Mouse (Mus musculus): ENCODE data around the gene Ppm1h. TPM values are rescaled to one million over a fixed set of nuclear protein-coding genes. Genes with fewer than 3 reads are reported as not detected.

The Ppm1h gene
- polyA plus RNA-seq, 1 experiment from 2014 or later, result 8.1 TPM

DNA sequence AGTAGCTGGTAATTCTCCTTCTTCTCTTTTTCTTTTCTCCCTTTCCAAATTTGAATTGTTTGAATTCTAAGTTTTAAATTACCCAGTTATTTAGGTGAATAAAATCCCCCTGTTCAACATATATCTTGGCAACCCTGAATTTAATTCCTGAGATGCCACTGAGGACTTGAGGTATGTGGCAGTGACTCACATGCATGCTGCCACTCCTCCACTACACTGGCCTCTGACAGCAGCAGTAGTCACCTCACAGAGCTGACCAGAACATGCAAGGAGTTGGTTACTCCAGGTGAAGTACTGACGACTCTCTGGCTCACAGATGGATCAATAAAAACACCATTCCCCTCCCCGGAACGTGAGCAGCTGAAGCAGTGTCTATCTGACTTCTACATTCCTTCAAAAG is 98.9 kb downstream of the Ppm1h start:
- H3K36me3 ChIP-seq, result no peaks in the 10 kb centered on the region
- ATAC-seq (ENCODE audit: low FRiP score, low read depth), result no peak
- H3K4me1 ChIP-seq, result peaks cover 7% of the 10 kb centered on the region
- H3K27ac ChIP-seq (replicated peaks), result no peak overlapping the region
- H3K9ac ChIP-seq (replicated peaks), result no peak overlapping the region
- no peak overlapping the region for H3K4me3 ChIP-seq
- 80% methylated on average over 3 of the region's 3 CpGs for WGBS
- H3K27me3 ChIP-seq, result peaks cover 18% of the 10 kb centered on the region; the same call in 1 of the 2 replicates
- no peaks in the 10 kb centered on the region for H3K9me3 ChIP-seq
- H3K4me2 ChIP-seq (replicated peaks), result no peak overlapping the region

DNA sequence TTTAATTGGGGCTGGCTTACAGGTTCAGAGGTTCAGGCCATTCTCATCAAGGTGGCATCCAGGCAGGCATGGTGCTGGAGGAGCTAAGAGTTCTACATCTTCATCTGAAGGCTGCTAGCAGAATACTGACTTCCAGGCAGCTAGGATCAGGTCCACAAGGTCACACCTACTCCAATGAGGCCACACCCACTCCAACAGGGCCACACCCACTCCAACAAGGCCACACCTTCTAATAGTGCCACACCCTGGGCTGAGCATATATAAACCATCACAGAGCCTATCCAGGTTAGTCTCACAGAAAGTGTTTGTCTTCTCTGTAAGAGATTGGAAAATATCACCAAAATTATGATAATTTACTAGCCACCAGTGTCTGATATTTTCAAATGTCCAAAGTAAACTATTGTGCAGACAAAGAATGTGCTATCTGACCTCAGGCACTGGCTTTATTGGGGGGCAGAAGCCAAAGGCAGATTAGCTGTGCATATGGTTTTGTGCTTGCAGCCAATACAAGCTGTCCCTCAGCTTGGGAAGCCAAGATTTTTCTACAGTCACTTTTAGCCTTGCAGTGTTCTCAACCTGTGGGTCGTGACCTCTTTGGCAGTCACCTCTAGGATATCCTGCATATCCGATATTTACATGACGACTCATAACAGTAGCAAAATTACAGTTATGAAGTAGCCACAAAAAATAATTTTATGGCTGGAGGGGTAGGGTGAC is 99.5 kb downstream of the Ppm1h start:
- no peak overlapping the region for H3K9ac ChIP-seq (replicated peaks)
- no peak overlapping the region for H3K27ac ChIP-seq (replicated peaks)
- WGBS, result 88% methylated on average over 3 of the region's 3 CpGs
- H3K4me2 ChIP-seq (replicated peaks), result no peak overlapping the region
- ATAC-seq (ENCODE audit: low FRiP score, low read depth), result no peak
- no peaks in the 10 kb centered on the region for H3K36me3 ChIP-seq
- H3K9me3 ChIP-seq, result no peaks in the 10 kb centered on the region
- peaks cover 10% of the 10 kb centered on the region for H3K4me1 ChIP-seq
- H3K27me3 ChIP-seq, result peaks cover 18% of the 10 kb centered on the region; the same call in 1 of the 2 replicates
- H3K4me3 ChIP-seq, result no peak overlapping the region

DNA sequence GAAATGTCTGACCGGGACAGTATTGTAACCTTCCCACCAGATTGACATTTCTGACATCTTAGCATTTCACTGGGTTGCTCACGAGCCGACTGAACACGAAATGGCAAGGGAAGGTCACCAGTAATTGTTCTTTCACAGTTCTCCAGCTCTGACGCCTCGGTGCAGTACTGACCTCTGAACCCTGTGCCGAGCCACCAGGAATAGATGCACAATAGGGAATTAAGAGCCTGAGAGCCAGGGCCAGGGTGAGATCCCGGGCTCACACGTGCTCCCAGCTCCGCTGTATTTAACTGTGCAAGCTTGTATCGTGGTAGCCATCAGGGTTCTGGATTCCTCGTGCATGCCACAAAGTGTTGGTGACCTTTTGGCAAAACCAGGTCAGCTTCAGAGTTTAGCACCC is 100.8 kb downstream of the Ppm1h start:
- H3K4me2 ChIP-seq (replicated peaks), result no peak overlapping the region
- no peaks in the 10 kb centered on the region for H3K9me3 ChIP-seq
- no peak for ATAC-seq (ENCODE audit: low FRiP score, low read depth)
- H3K4me3 ChIP-seq, result no peak overlapping the region
- H3K4me1 ChIP-seq, result peaks cover 10% of the 10 kb centered on the region
- no peaks in the 10 kb centered on the region for H3K36me3 ChIP-seq
- H3K27ac ChIP-seq (replicated peaks), result no peak overlapping the region
- peaks cover 18% of the 10 kb centered on the region; the same call in 1 of the 2 replicates for H3K27me3 ChIP-seq
- 7% methylated on average over 12 of the region's 12 CpGs for WGBS
- no peak overlapping the region for H3K9ac ChIP-seq (replicated peaks)

DNA sequence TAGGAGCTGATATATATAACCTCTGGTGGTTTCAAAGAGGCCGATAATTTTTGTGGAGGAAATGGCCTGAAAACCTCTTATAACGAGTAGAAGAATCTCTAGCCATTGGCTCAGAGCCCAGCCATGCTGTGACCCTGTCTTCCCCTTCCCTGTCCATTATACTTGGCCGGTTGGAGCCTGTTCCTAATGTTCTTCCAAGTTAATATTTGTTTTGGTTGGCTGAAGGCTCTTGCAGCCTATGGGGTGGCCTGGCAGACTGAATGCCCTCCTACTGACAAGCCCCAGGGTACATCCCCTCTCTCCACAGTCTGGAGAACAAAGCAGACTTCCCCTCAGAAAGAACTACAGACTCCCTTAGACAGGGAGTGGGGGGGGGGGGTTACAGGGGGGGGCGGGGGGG is 104.2 kb downstream of the Ppm1h start:
- ATAC-seq (ENCODE audit: low FRiP score, low read depth), result no peak

DNA sequence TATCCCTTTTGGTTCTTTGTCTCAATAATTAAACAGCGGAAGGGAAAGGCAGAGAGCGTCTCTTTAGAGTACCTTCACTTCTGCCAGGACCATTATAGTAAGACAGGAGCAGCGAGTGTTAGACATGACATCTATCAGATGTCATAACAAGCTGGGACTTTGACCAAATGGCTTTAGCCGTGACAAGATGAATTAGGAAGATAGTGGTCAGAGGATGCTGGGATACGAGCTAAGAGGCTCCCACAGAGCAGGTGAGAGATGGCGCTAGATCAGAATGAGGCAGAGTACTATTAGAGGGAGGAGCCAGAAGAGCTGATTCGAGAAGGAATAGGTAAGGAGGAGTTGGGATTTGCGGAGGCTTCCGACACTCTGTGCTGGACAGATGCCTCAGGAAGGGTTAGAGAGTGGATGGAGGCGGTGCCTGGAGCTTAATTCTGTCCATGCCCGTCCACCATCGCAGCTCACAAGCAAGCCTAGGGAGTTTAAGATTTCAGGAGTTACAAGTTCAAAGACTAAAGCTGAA is 111.1 kb downstream of the Ppm1h start:
- ATAC-seq (ENCODE audit: low FRiP score, low read depth), result no peak
- no peaks in the 10 kb centered on the region for H3K9me3 ChIP-seq
- 34% methylated on average over 12 of the region's 12 CpGs for WGBS
- no peak overlapping the region for H3K4me2 ChIP-seq (replicated peaks)
- no peak overlapping the region for H3K9ac ChIP-seq (replicated peaks)
- H3K4me3 ChIP-seq, result no peak overlapping the region
- H3K27ac ChIP-seq (replicated peaks), result no peak overlapping the region
- H3K27me3 ChIP-seq, result peaks cover 43% of the 10 kb centered on the region
- no peaks in the 10 kb centered on the region for H3K36me3 ChIP-seq
- peaks cover 19% of the 10 kb centered on the region for H3K4me1 ChIP-seq

More for the DNA sequence above, 104.2 kb downstream of the Ppm1h start:
- Histone ChIP-seq H3K9ac (replicated peaks) (no peak overlapping the region), H3K27me3 (peaks cover 22% of the 10 kb centered on the region; the same call in 1 of the 2 replicates), H3K4me1 (peaks cover 10% of the 10 kb centered on the region), H3K27ac (replicated peaks) (no peak overlapping the region), H3K4me3 (no peak overlapping the region), H3K4me2 (replicated peaks) (no peak overlapping the region), H3K9me3 (no peaks in the 10 kb centered on the region), H3K36me3 (no peaks in the 10 kb centered on the region)
- WGBS, result 36% methylated on average over 4 of the region's 4 CpGs

DNA sequence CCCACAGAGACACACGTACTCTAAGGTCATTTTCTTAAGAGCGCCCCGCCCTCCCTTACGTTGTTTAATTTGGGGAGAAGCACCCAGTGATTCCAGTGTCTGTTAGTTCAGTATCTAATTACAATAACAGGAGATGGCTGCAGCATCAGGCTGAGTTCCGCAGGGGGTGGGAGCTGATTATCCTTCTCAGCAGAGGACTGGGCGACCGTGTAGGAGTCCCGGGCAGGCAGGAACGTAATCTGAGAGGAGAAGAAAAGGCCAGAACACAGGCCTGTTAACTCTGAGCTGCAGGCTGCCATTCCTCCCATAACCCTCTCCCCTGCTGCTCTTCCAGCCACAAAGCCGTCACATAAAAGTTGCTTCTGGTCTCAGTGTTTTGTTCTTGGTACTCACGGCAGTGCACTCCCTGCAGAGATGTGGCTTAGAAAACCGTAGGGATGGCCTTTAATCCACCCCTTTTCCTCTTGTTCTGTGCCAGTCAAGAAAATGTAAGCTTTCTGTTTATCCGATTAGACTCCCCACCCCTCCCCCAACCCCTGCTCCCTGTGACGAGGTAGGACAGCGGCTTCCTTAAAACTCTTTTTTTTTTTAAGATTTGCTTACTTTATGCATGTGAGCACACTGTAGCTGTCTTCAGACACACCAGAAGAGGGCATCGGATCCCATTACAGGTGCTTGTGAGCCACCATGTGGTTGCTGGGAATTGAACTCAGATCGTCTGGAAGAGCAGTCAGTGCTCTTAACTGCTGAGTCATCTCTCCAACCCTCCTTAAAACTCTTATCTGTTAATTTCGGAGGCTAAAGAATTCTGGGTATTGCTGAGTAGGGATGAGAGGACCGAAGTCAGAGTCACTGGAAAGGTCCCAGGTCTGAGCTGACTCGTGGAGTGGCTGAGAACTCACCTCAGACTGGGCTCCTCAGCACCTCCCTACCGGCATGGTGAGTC is 113.7 kb downstream of the Ppm1h start:
- H3K27me3 ChIP-seq, result peaks cover 49% of the 10 kb centered on the region
- WGBS, result 2% methylated on average over 21 of the region's 21 CpGs
- H3K4me1 ChIP-seq, result peaks cover 19% of the 10 kb centered on the region
- peak overlapping the region; percentile 50 for H3K4me2 ChIP-seq (replicated peaks)
- no peaks in the 10 kb centered on the region for H3K9me3 ChIP-seq
- H3K36me3 ChIP-seq, result no peaks in the 10 kb centered on the region
- H3K9ac ChIP-seq (replicated peaks), result no peak overlapping the region; the same call in 1 of the 2 replicates
- H3K27ac ChIP-seq (replicated peaks), result peak overlapping the region; percentile 67
- peak overlapping the region; percentile 17; the same call in 1 of the 2 replicates for H3K4me3 ChIP-seq
- ATAC-seq (ENCODE audit: low FRiP score, low read depth), result peak; percentile 82

DNA sequence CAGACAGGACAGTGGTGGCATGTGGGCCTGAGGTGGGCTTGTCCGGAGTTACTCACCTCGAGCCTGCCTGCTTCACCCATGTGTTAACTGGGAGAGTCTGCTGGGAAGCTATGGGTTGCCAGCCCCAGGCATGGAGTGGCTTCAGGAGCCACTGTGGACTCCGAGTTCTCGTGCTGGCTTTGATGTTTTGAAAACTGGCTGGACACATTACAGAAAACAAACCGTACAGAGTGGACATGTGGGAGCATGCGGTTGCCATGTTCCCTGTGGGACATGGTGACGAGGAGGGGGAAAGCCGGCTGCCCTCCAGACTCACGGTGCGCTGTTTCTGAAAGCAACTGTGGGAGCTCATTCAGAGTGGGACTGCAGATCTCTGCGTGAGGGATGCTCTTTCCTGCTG is 114.6 kb downstream of the Ppm1h start:
- Histone ChIP-seq H3K9ac (replicated peaks) (no peak overlapping the region), H3K4me2 (replicated peaks) (0 out of 2 replicates have a peak overlapping the region, but pooled peaks have one; percentile 13), H3K4me3 (no peak overlapping the region), H3K27me3 (peaks cover 46% of the 10 kb centered on the region), H3K9me3 (no peaks in the 10 kb centered on the region), H3K4me1 (peaks cover 19% of the 10 kb centered on the region), H3K27ac (replicated peaks) (no peak overlapping the region), H3K36me3 (no peaks in the 10 kb centered on the region)
- 25% methylated on average over 11 of the region's 11 CpGs for WGBS
- ATAC-seq (ENCODE audit: low FRiP score, low read depth), result no peak

DNA sequence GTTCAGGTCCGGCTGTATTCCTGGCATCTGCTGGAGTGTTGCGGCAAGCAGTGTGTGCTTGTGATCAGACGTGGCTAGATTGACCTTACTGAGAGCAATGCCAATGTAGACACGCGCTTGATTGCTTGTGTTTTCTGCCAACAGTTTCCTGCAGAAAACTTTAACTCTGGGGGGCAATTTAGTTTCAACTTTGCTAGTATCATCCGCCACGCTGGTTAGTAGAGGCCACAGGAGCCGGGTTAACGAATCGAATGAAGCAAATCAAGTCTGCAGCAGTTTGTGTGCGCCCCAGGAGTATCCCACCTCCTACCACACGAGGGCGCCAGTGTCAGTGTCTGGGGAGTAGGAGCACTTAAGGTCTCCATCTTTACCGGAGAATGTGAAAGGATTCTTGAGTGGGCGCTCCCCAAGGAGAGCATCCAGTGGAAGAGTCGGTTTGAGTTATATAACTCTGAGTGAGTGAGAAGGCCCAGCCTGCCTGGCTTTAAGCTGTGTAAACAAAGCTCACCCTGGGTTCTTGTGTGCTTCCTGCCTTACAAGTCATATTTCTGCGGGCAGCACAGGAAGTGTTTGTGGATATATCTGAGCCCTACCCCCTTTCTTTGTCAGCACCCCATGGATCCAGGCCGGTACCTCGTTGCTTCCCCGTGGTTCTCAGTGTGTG is 115.8 kb downstream of the Ppm1h start:
- Histone ChIP-seq H3K36me3 (no peaks in the 10 kb centered on the region), H3K9ac (replicated peaks) (no peak overlapping the region), H3K4me2 (replicated peaks) (no peak overlapping the region), H3K27me3 (peaks cover 40% of the 10 kb centered on the region), H3K4me1 (peaks cover 18% of the 10 kb centered on the region), H3K9me3 (no peaks in the 10 kb centered on the region), H3K4me3 (no peak overlapping the region), H3K27ac (replicated peaks) (no peak overlapping the region)
- peak; percentile 20; the same call in 1 of the 2 replicates for ATAC-seq (ENCODE audit: low FRiP score, low read depth)
- 30% methylated on average over 20 of the region's 20 CpGs for WGBS

DNA sequence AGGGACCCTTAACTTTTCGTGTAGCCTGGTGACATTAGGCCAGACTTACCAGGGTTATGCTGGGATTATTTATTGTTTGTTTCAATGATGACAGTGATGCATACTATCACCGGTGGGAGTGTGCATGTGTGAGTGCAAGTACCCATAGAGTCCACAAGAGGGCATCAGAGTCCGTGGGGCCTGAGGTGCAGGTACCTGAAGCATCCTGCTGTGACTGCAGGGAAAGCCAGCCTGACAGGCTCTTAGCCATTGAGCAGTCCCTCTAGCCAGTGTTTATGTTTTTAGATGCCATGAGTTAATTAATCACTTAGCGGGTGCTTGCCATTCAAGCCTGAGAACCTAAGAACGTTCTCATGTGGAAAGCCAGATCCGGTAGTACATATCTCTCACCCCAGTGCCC is 119.4 kb downstream of the Ppm1h start:
- H3K9me3 ChIP-seq, result no peaks in the 10 kb centered on the region
- H3K4me1 ChIP-seq, result peaks cover 11% of the 10 kb centered on the region
- no peak overlapping the region for H3K4me3 ChIP-seq
- ATAC-seq (ENCODE audit: low FRiP score, low read depth), result no peak
- H3K9ac ChIP-seq (replicated peaks), result no peak overlapping the region
- no peak overlapping the region for H3K4me2 ChIP-seq (replicated peaks)
- WGBS, result 87% methylated on average over 6 of the region's 6 CpGs
- no peak overlapping the region for H3K27ac ChIP-seq (replicated peaks)
- peaks cover 34% of the 10 kb centered on the region for H3K27me3 ChIP-seq
- no peaks in the 10 kb centered on the region for H3K36me3 ChIP-seq

DNA sequence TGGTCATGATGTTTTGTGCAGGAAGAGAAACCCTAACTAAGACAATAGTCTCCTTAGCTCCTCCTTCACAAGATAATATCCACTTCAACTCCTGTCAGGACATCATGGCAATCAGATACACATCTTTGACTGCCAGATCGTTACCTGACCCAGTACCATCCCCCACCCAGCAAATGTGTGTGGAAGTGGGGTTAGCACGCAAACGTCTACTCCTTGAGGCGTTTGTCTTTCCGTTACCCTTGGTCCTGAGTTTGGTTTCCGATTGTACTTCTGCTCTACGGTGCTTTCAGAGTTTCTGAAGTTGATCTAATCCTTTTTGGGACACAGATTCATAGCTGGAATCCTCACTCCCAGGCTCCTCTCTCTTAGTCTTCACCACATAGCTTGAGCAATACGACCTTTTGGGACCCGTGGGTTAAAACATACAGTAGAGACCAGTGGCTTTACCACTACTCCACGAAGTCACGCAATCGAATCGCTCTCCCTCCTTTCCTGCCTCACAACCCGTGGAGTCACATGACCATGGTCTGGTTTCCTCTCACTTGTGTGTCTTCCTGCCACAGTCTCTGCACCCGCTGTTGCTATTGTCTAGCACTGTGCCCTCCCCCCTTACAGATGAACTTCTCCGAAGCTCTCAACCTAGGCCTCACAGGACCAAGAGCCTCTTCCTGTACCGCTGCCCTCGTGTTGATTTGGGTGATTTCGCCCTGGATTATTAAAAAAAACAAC is 121.6 kb downstream of the Ppm1h start:
- Histone ChIP-seq H3K4me2 (replicated peaks) (no peak overlapping the region), H3K4me1 (peaks cover 7% of the 10 kb centered on the region), H3K9me3 (peaks cover 6% of the 10 kb centered on the region; the same call in 1 of the 2 replicates), H3K27ac (replicated peaks) (no peak overlapping the region), H3K27me3 (peaks cover 22% of the 10 kb centered on the region), H3K9ac (replicated peaks) (no peak overlapping the region), H3K4me3 (no peak overlapping the region), H3K36me3 (no peaks in the 10 kb centered on the region)
- ATAC-seq (ENCODE audit: low FRiP score, low read depth), result no peak
- whole genome bisulfite sequencing, result 87% methylated on average over 19 of the region's 19 CpGs

DNA sequence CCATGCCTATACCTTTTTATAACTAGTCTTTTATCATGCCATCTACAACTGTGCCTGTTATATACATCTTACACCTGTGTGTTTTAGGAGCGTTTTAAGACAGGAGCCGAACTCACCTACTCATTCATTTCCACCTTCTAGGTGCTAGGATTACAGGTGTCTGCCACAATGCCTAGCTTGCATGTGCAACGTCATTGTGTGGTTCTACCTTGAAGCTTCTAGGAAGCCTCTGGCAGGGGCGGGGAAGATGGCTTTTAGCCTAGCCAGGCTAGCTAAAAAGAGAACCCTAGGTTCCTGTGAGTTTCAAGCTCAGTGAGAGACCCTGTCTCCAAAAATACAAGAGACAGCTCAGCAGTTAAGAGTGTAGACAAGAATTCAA is 122.2 kb downstream of the Ppm1h start:
- Histone ChIP-seq H3K4me1 (peaks cover 7% of the 10 kb centered on the region), H3K4me3 (no peak overlapping the region), H3K27ac (replicated peaks) (no peak overlapping the region), H3K9me3 (peaks cover 6% of the 10 kb centered on the region; the same call in 1 of the 2 replicates), H3K27me3 (peaks cover 22% of the 10 kb centered on the region), H3K36me3 (no peaks in the 10 kb centered on the region), H3K4me2 (replicated peaks) (no peak overlapping the region), H3K9ac (replicated peaks) (no peak overlapping the region)
- 92% methylated on average over 4 of the region's 4 CpGs for WGBS
- no peak for ATAC-seq (ENCODE audit: low FRiP score, low read depth)

All from midbrain, embryonic 12.5 days (tissue).